Mouse (Mus musculus): ENCODE results near the gene Impdh1.
"Not testable (repeated sequence)": the region's sequence is repeated elsewhere in the genome, so short reads cannot be mapped to it uniquely, and the experiment has no call there.

The Impdh1 gene

DNA sequence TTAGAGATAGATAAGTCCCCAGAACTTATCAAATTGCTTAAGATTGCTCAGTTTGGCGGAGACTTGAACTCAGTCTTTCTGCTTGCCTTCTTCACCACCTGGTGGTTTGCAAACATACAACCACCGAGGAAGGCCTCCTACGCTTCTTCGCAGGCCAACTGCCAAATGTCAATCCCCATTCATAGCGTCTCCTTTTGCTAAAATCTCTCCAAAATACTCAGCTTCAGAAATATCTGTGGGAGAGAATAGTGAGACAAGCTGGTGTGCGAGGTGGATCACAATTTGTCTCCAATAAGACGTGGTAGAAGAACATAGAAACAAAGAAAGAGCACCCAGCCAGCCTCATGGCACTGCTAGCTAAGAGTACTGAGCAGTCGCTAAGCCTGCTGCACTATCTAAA, 36.3 kb downstream of the Impdh1 start:
- DNase-seq (ENCODE audit: low spot score), result no peak

DNA sequence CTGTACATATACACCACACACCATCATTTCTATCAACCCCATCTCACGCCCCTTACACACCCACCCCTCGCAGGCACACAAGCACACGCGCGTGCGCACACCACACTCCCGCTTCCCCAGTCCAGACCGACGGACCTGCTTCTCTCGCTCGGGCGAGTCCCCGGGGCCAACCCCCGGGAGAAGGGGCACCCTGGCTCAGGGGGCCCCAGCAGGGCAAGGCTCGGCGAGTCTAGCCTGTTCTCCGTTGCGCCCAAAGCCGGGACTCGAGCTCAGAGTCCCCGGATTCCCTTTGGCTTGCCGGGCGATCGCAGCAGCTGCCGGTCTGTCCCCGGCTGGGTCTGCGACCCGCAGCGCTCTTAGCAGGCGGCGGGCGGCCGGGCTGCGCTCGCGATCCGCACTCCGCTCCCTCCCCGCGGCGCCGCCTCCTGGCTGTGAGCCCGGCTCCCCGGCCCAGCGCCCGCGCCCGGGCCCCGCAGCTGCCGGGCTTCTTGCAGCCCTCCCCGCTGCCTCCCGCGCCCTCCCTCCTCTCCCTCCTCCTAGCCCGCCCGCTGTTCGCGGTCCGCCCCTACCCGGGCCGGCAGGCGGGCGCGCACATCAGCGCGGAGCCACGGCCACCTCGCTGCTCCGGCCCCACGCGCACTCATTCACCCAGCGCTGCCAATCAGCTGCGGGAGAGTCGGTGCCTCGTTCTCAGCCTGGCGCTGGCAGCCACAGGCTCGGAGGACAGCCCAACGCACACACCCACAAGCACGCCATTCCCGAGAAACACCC, 37.1 kb downstream of the Impdh1 start, which contains the start of gene Prrt4:
TSS of gene Prrt4 (minus strand) at position 697 of the 771 bp plus-strand sequence.
- DNase-seq (ENCODE audit: low spot score), result peak; percentile 58

DNA sequence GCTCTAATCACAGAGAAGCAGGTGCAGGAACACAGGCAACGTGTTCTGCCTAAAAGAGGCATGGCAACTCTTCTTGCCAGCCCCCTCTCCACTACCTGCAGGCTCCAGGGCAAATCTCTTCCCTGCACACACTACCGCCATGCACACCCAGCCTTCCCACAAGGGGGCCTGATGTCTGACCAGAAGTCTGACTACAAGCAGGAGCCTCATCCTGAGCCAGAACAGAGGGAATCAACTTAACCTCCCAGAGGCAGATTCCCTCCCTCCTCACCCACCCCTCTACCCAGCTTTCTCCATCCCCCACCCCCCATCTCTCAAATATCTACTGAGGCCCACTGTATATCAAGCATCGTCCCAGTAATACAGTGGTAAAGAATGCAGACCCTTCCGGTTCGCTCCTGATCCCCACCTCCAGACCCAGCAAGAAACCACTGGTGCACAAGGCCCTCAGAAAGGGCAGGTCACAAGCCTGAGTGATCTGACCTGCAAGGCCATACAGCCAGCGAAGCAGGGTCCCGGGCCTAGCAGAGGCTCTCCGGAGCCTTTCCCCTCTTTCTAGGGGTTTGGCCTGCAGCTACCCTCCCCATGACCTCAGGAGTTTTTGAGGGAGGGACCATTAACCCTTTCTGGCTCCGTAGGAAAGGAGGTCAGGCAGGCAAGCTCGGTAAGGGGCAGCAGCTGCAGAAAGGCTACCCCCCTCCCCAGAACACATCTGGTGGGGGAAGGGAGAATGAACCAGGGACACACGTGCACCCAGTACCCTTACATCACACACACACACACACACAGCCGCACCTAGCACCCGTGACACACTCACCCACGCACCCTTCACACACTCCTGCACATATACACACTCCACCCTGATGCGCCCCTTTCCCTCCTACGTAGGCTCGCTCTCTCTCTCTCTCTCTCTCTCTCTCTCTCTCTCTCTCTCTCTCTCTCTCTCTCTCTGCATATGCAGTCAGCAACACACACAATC, 38.0 kb downstream of the Impdh1 start:
- no peak for DNase-seq (ENCODE audit: low spot score)

DNA sequence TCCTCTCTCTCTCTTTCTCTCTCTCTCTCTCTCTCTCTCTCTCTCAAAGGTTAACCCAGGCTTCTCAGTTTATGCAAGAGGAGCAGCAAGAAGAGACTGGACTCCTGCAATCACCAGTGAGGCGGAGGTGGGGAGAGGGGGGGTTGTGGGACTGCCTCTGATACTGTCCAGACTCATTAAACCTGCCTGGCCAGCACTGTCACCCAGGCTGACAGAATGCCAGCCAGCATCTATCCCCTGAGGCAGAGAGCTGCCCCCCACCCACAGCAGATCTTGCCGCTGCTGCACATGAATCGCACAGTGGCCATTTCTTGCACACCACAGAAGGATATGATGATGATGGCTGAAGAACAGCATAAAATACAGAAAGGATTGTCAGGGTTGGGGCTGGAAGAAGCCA, 41.1 kb downstream of the Impdh1 start:
- DNase-seq (ENCODE audit: low spot score), result no peak

DNA sequence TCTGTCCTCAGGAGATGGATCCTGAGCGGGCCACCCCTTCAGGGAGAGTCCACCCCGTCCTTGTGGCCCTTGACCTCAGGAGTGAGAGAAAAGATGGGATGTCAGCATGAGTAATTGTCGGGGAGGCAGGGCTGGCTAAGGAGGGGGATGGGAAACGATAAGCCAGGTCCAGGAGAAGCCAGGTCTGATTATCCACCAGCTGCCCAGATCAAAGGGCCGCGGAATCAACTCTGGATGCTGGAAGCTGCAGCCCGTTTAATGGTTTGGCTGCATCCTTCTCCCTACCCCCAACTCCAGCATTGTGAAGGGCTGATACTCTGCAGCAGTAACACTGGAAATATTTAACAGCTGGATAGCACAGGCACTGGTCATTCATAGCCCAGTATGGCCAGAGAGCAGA, 41.8 kb downstream of the Impdh1 start:
- DNase-seq (ENCODE audit: low spot score), result no peak

DNA sequence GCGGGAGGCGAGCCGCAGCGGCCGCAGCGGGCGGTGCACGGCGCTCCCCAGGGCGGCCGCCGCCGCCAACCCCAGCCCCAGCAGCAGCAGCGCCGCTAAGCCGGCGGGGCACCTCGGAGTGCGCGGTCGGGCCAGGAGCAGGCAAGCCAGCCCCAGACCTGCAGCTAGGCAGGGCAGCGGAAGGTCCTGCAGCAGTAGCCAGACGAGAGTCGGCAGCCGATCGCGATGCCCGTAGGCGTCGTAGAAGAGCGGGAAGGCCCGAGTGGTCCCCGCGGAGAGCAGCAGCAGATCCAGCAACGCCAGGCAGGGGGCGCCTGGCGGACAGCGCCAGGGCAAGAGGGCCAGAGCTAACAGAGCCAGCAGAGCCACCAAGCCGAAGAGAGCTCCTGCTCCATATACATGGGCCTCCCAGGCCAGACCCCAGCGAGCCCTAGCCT, 45.2 kb downstream of the Impdh1 start:
- DNase-seq (ENCODE audit: low spot score), result peak; percentile 75

DNA sequence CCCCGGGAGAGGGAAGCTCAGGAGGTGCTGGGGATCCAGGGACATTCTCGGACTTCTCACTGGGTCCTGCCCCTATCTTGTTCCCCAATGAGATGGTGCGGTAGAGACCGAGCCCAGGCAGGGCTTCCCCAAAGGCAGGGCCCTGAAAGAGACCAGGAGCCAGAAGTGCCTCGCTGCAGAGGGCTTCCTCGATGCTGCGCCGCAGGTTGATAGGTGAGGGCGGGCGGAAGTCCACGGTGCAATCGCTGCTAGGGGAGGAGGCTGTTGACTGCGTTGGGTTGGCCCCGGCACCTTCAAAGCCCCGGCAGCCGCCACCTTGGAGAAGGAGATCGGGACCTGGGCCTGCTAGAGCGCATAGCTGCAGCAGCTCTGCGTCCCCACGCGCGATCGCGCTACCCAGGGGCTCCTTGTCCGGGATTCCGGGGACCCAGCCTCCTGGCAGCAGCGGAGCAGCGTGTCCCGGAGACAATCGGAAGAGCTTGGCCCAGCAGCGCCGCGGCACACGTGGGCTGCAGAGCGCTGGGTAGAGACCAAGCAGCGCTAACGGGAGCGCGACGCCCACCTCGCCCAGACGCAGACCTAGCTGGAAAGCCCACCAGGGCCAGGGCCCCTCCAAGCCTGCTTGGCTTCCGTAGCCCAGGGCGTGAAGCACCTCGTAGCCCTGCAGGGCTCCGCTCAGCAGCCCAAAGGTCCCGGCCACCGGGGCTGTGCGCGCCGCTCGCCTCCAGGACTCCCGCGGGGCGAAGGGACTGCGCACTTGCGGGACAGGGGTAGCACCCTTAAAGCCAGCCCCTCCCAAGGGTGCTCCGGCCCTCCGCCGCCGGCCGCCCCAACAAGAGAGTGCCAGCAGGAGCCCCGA, 45.9 kb downstream of the Impdh1 start:
- no peak for DNase-seq (ENCODE audit: low spot score)

DNA sequence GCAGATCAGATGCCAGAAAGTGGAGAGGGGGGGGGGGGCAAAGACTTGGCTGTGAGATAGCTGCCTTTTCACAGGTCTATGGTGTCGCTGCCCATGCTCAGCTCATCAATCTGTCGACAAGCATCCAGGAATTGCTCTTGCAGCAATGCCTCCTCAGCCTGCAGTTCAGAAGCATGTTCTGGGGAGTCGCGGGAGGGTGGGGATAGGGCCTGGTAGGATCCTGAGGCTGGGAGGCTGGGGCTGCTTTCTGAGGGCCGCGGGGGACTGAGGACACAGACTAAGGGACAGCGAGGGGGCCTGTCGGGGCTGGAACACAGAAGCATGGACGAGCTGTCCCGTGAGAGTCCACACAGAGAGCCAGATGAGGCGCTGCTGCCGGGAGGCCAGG, 46.5 kb downstream of the Impdh1 start:
- DNase-seq (ENCODE audit: low spot score), result no peak

DNA sequence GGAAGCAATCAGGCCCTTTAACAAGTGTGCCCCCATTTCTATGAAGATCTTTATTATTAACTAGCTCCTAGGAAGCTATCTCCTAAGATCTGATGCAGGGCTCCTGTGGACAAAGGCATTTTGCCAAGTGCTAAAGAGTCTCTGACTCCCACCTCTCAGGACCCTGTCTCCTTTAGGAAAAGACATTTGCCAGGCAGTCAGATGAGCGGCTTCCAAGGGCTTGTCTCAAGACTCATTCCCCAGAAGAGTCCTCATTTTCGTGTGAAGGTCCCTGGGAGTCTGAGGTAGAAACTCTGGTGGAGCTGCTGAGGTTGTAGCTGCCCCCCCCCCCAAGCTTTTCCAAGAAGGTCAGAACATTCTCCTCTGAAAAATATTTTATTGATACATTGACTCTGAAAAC, 47.3 kb downstream of the Impdh1 start:
- DNase-seq (ENCODE audit: low spot score), result no peak

DNA sequence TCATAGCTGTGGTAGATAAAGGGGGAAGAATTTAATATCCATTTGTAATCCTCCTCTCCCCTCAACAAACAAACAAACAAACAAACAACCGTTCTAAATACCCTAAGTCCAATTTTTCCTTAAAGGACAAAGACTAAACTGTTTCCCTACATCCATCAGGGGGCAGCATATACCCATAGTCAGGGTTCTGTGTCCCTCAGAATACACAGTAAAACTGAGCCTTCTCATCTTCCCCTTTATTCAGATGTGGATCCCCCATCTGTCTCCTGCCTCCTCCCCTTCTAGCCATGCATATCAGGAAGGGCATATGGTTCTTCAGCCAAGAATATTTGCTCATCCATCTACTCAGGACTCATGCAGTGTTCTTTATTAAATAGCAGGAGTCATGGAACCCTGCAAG, 50.0 kb downstream of the Impdh1 start:
- peak; percentile 78 for DNase-seq (ENCODE audit: low spot score)

DNA sequence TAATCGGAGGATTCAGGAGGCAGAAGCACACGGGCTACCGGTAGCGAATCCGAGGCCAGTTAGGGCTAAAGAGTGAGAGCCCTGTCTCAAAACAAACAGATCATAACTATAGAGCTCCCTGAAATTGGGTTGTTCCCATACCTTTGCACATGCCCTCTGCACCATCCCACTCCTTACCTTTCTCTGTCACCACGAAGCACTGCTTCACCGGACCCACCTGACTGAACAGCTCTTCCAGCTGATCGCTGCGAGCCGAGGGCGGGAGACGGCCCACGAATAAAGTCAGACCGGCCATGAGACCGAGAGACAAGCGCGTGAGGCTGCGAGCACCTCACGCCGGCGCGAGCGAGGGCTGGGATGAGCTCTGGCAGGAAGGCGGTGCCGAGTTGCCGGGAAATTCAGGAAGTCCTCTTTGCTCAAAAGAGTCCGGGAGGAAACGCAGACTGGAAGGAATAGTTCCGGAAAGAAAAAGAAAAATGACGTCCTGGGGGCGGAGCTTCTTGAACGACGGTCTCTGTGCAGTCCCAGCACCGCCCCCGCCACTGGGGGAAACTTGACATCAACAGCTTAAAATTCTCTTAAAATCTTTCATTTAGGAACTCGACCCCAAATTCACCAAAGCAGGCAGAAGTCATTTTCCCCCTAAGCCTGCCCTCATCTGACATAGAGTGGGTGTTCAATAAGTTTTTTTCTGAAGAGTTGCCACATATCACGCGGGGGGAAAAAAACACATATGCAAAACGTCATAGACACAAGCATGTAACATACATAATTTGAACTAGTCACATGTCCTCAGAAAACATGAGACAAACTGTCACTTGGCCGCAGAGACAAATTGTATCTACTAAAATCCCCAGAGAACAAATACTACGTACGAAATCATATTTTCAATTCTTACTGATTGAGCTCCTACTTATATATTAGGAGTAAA, 51.6 kb downstream of the Impdh1 start, which contains the start of gene Rbm28:
TSS of gene Rbm28 (minus strand) at position 693 of the 931 bp plus-strand sequence.
- peak; percentile 96 for DNase-seq (ENCODE audit: low spot score)

DNA sequence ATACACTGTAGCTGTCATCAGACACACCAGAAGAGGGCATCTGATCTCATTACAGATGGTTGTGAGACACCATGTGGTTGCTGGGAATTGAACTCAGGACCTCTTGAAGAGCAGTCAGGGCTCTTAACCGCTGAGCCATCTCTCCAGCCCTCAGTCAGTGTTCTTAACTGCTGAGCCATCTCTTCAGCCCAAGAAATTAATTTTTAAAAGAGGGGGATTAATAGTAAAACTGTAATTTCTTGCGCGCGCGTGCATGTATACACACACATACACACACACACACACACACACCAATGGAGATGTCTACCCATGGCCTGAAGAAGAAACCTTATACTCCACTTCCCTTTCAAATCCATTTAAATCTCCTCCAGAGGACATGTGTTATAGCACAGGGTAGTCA, 54.9 kb downstream of the Impdh1 start:
- DNase-seq (ENCODE audit: low spot score), result not testable (repeated sequence)

DNA sequence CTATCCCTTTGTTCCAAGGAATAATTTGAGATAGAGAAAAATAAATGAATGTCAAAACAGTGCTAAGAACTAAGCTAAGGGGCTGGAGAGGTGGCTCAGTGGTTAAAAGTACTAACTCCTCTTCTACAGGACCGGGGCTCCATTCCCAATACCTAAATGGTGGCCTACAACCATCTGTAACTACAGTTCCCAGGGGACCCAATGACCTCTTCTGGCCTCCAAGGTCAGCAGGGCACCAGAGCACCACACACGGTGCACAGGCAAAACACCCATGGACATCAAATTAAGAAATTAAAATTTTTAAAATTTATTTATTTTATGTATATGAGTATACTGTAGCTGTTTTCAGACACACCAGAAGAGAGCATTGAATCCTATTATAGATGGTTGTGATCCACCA, 55.4 kb downstream of the Impdh1 start:
- DNase-seq (ENCODE audit: low spot score), result no peak

DNA sequence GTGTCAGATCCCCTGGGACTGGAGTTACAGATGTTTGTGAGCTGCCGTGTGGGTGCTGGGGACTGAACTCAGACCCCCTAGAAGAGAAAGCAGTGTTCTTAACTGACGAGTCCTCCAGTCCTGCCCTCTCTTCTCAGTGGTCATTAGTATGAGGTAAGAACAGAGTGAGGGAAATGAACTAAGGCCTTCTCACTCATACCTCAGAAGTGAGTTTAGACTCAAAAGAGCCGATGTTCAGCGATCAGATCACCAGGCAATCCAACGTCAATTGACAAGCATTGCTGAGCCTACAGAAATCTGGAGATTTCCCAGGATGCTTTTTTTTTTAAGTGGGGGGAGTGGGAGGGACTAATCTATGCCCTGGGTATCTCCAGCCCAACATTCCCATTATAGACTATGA, 59.8 kb downstream of the Impdh1 start:
- DNase-seq (ENCODE audit: low spot score), result no peak

Data from MN1 (cell line).